Mouse (Mus musculus) duodenum, adult 2 months (tissue): ENCODE data around the gene Ltb4r2. TPM values are rescaled to one million over a fixed set of nuclear protein-coding genes. Genes with fewer than 3 reads are reported as not detected.

Experiments used
- polyA plus RNA-seq: library from polyadenylated mRNA; depleted of rRNA; stranded (reverse); fragments of >200 nt; gene quantifications from 2 replicates; pipeline ENCODE4 v1.2.3, GENCODE M21; 2012; ENCODE audit warnings: low replicate concordance; rRNA removed

Gene Ltb4r2
- 36.1 and 162 TPM in 2 replicates for polyA plus RNA-seq

GRCm38 (mm10) chr14:55761163-55761562 is at the start of gene Ltb4r2:
Gene Ltb4r2 (plus strand): TSS chr14:55761428.

GRCm38 (mm10) chr14:55713729-55714122 is 47.5 kb upstream of the Ltb4r2 start, which contains the start of gene Tgm1:
Gene Tgm1 (minus strand): TSS chr14:55713926.

GRCm38 (mm10) chr14:55721700-55722437 is 39.4 kb upstream of the Ltb4r2 start, which contains the start of gene Rabggta:
Gene Rabggta (minus strand): TSS chr14:55722263.

GRCm38 (mm10) chr14:55745180-55745860 is 15.9 kb upstream of the Ltb4r2 start, which contains the start of the genes Dhrs1 and Nop9:
Gene Dhrs1 (minus strand): TSS chr14:55745690.
Gene Nop9 (plus strand): TSS chr14:55745693.

GRCm38 (mm10) chr14:55758363-55758784 is 2.9 kb upstream of the Ltb4r2 start, which contains the start of gene Cideb:
Gene Cideb (minus strand): TSS chr14:55758458.

GRCm38 (mm10) chr14:55765696-55766095 is 4.5 kb downstream of the Ltb4r2 start, which contains the start of gene Ltb4r1:
Gene Ltb4r1 (plus strand): TSS chr14:55765962.

GRCm38 (mm10) chr14:55783958-55784235 is 22.7 kb downstream of the Ltb4r2 start, which contains the start of gene Adcy4:
Gene Adcy4 (minus strand): TSS chr14:55784095.

GRCm38 (mm10) chr14:55788256-55789050 is 27.2 kb downstream of the Ltb4r2 start, which contains the start of gene Ripk3:
Gene Ripk3 (minus strand): TSS chr14:55788865.

Other genes starting within 250 kb of the Ltb4r2 start
- not detected in 2 replicates for gene Nrl, start 236.4 kb upstream of the Ltb4r2 start, polyA plus RNA-seq
- 19.5 and 27.3 TPM in 2 replicates for gene Pck2, start 221.2 kb upstream of the Ltb4r2 start, polyA plus RNA-seq
- gene Dcaf11, start 201.4 kb upstream of the Ltb4r2 start, polyA plus RNA-seq = 95.6 and 99.0 TPM in 2 replicates
- gene A730061H03Rik, start 201.0 kb upstream of the Ltb4r2 start, polyA plus RNA-seq = 0.66 and 1.2 TPM in 2 replicates
- gene Fitm1, start 185.8 kb upstream of the Ltb4r2 start, polyA plus RNA-seq = 0.09 TPM in 1 of 2 replicates, not detected in the other
- gene Psme1, start 183.3 kb upstream of the Ltb4r2 start, polyA plus RNA-seq = 79.6 and 120 TPM in 2 replicates
- gene Emc9, start 176.1 kb upstream of the Ltb4r2 start, polyA plus RNA-seq = 22.9 and 37.1 TPM in 2 replicates
- gene Psme2, start 170.3 kb upstream of the Ltb4r2 start, polyA plus RNA-seq = 117 and 212 TPM in 2 replicates
- gene Rnf31, start 169.7 kb upstream of the Ltb4r2 start, polyA plus RNA-seq = 33.6 and 53.0 TPM in 2 replicates
- 54.8 and 80.1 TPM in 2 replicates for gene Irf9, start 157.9 kb upstream of the Ltb4r2 start, polyA plus RNA-seq
- 59.9 and 65.8 TPM in 2 replicates for gene Rec8, start 143.4 kb upstream of the Ltb4r2 start, polyA plus RNA-seq
- 22.5 and 39.9 TPM in 2 replicates for gene Ipo4, start 125.5 kb upstream of the Ltb4r2 start, polyA plus RNA-seq
- gene Gm49378, start 123.5 kb upstream of the Ltb4r2 start, polyA plus RNA-seq = 6.3 and 23.9 TPM in 2 replicates
- 112 and 118 TPM in 2 replicates for gene Tm9sf1, start 117.6 kb upstream of the Ltb4r2 start, polyA plus RNA-seq
- gene Tssk4, start 111.2 kb upstream of the Ltb4r2 start, polyA plus RNA-seq = 0.69 and 1.3 TPM in 2 replicates
- gene Mdp1, start 100.9 kb upstream of the Ltb4r2 start, polyA plus RNA-seq = 17.9 and 19.6 TPM in 2 replicates
- 9.4 and 9.7 TPM in 2 replicates for gene Gmpr2, start 89.5 kb upstream of the Ltb4r2 start, polyA plus RNA-seq
- 242 and 271 TPM in 2 replicates for gene Nedd8, start 89.3 kb upstream of the Ltb4r2 start, polyA plus RNA-seq
- gene Tinf2, start 79.6 kb upstream of the Ltb4r2 start, polyA plus RNA-seq = 8.9 and 9.3 TPM in 2 replicates
- gene Tgm1, start 47.5 kb upstream of the Ltb4r2 start, polyA plus RNA-seq = 0.48 and 0.58 TPM in 2 replicates
- gene Rabggta, start 39.2 kb upstream of the Ltb4r2 start, polyA plus RNA-seq = 44.0 and 48.3 TPM in 2 replicates
- 404 and 508 TPM in 2 replicates for gene Dhrs1, start 15.7 kb upstream of the Ltb4r2 start, polyA plus RNA-seq
- gene Nop9, start 15.7 kb upstream of the Ltb4r2 start, polyA plus RNA-seq = 10.6 and 12.5 TPM in 2 replicates
- gene Cideb, start 3.0 kb upstream of the Ltb4r2 start, polyA plus RNA-seq = 265 and 662 TPM in 2 replicates
- gene Ltb4r1, start 4.5 kb downstream of the Ltb4r2 start, polyA plus RNA-seq = 14.4 and 49.5 TPM in 2 replicates
- 3.4 and 3.5 TPM in 2 replicates for gene Adcy4, start 22.7 kb downstream of the Ltb4r2 start, polyA plus RNA-seq
- 46.1 and 54.9 TPM in 2 replicates for gene Ripk3, start 27.4 kb downstream of the Ltb4r2 start, polyA plus RNA-seq
- 10.9 and 11.1 TPM in 2 replicates for gene Nfatc4, start 61.7 kb downstream of the Ltb4r2 start, polyA plus RNA-seq
- 1.6 TPM in 2 replicates for gene Nynrin, start 92.6 kb downstream of the Ltb4r2 start, polyA plus RNA-seq
- 0.15 and 0.32 TPM in 2 replicates for gene Cbln3, start 123.0 kb downstream of the Ltb4r2 start, polyA plus RNA-seq
- gene Khnyn, start 123.5 kb downstream of the Ltb4r2 start, polyA plus RNA-seq = 15.1 and 17.9 TPM in 2 replicates
- 31.1 and 34.9 TPM in 2 replicates for gene Sdr39u1, start 138.9 kb downstream of the Ltb4r2 start, polyA plus RNA-seq
- gene Cma1, start 183.2 kb downstream of the Ltb4r2 start, polyA plus RNA-seq = not detected in 2 replicates
- gene Cma2, start 189.6 kb downstream of the Ltb4r2 start, polyA plus RNA-seq = 0.12 TPM in 1 of 2 replicates, not detected in the other